Mouse (Mus musculus) stomach, postnatal 0 days (tissue): ENCODE results near the gene Cpne4. TPM values are rescaled to one million over a fixed set of nuclear protein-coding genes. Genes with fewer than 3 reads are reported as not detected.

Experiments used
- ATAC-seq: fragments of 200-750 bp; cut with Nextera tagmentation; 2 replicates; pipeline ENCODE4 v1.8.0; 2017; ENCODE audit not compliant: low FRiP score, low TSS enrichment
- DNase-seq: peaks from one replicate; pipeline ENCODE4 v3.0.0-alpha.2; 2016; ENCODE audit warnings: low spot score
- H3K27ac ChIP-seq: fragments of 300-500 bp; sonication (generic); replicated peaks from 2 replicates; pipeline ENCODE4 v1.5.1; 2014; ENCODE audit warnings: mild to moderate bottlenecking, control low read depth
- H3K27me3 ChIP-seq: fragments of 300-500 bp; sonication (generic); 2 replicates; pipeline ENCODE4 v1.6.1; 2014; ENCODE audit warnings: low read length; ENCODE audit not compliant: control insufficient read depth, insufficient read depth
- H3K36me3 ChIP-seq: fragments of 300-500 bp; sonication (generic); 2 replicates; pipeline ENCODE4 v1.6.1; 2014; ENCODE audit warnings: low read length, mixed read lengths; ENCODE audit not compliant: control insufficient read depth, insufficient read depth
- H3K4me1 ChIP-seq: fragments of 300-500 bp; sonication (generic); replicated peaks from 2 replicates; pipeline ENCODE4 v1.6.1; 2014; ENCODE audit warnings: antibody characterized with exemption; ENCODE audit not compliant: control insufficient read depth, insufficient read depth
- H3K4me2 ChIP-seq: fragments of 300-500 bp; sonication (generic); replicated peaks from 2 replicates; pipeline ENCODE4 v1.6.1; 2014; ENCODE audit warnings: low read depth, mild to moderate bottlenecking, control low read depth, moderate library complexity
- H3K4me3 ChIP-seq: fragments of 300-500 bp; sonication (generic); 2 replicates; pipeline ENCODE4 v1.5.1; 2014; ENCODE audit warnings: low read depth, low read length, control low read depth
- H3K9ac ChIP-seq: fragments of 300-500 bp; sonication (generic); 2 replicates; pipeline ENCODE4 v1.6.1; 2014; ENCODE audit warnings: mild to moderate bottlenecking, low read length, control low read depth, mixed read lengths
- H3K9me3 ChIP-seq: fragments of 300-500 bp; sonication (generic); 2 replicates; pipeline ENCODE4 v1.6.1; 2016; ENCODE audit warnings: low read length; ENCODE audit not compliant: control insufficient read depth
- CTCF ChIP-seq: IDR thresholded peaks from 2 replicates; pipeline ENCODE4 v1.5.1; 2016; ENCODE audit warnings: antibody characterized with exemption, low read depth, mild to moderate bottlenecking, moderate library complexity
- EP300 ChIP-seq: optimal IDR thresholded peaks from 2 replicates; pipeline ENCODE3; 2016; ENCODE audit warnings: antibody characterized with exemption
- WGBS: fragments of 180-500 bp; shearing (Covaris S2); extraction: QIAGEN DNeasy Blood & Tissue Kit; methylation state at CpG from one replicate; pipeline ENCODE4 v1.1.7; 2014; 5-methylcytosine and 5-hydroxymethylcytosine counted together
- polyA plus RNA-seq: library from polyadenylated mRNA; unstranded; fragments of >200 nt; fragmentation: Nextera tagmentation; extraction: Ambion mirVana; gene quantifications from 2 replicates; pipeline ENCODE4 v1.2.1, GENCODE M21; 2015

Cpne4 gene
- polyA plus RNA-seq, 1 experiment from 2014 or later, result 0.28 TPM

- TF ChIP-seq CTCF, result no peak
- no peak for TF ChIP-seq EP300
- no peak overlapping the region for H3K9ac ChIP-seq
- 40% methylated on average over 5 of the region's 5 CpGs for WGBS
- no peaks in the 10 kb centered on the region for H3K9me3 ChIP-seq
- H3K4me1 ChIP-seq, result no peaks in the 10 kb centered on the region
- H3K4me3 ChIP-seq, result no peak overlapping the region
- DNase-seq (no peak), ATAC-seq (no peak)
- no peaks in the 10 kb centered on the region for H3K36me3 ChIP-seq
- H3K27me3 ChIP-seq, result no peaks in the 10 kb centered on the region
- no peak overlapping the region for H3K27ac ChIP-seq
- no peak overlapping the region for H3K4me2 ChIP-seq
Measured at GRCm38 (mm10) chr9:104646348-104646994, 99.4 kb downstream of the Cpne4 start.

GRCm38 (mm10) chr9:104652691-104653261 lies 105.7 kb downstream of the Cpne4 start:
- Histone ChIP-seq H3K4me1 (no peaks in the 10 kb centered on the region), H3K4me3 (no peak overlapping the region), H3K9me3 (no peaks in the 10 kb centered on the region), H3K9ac (no peak overlapping the region), H3K36me3 (no peaks in the 10 kb centered on the region), H3K27ac (no peak overlapping the region), H3K27me3 (no peaks in the 10 kb centered on the region), H3K4me2 (no peak overlapping the region)
- DNase-seq (no peak), ATAC-seq (no peak)
- TF ChIP-seq CTCF (no peak), EP300 (no peak)
- 72% methylated on average over 9 of the region's 9 CpGs for WGBS

GRCm38 (mm10) chr9:104659758-104660157 lies 112.7 kb downstream of the Cpne4 start:
- H3K9ac ChIP-seq, result no peak overlapping the region
- no peak for TF ChIP-seq EP300
- no peak for TF ChIP-seq CTCF
- no peak for ATAC-seq
- 55% methylated on average over 4 of the region's 4 CpGs for WGBS
- H3K4me1 ChIP-seq, result no peaks in the 10 kb centered on the region
- no peak for DNase-seq
- no peak overlapping the region for H3K4me2 ChIP-seq
- H3K4me3 ChIP-seq, result no peak overlapping the region
- no peaks in the 10 kb centered on the region for H3K9me3 ChIP-seq
- no peaks in the 10 kb centered on the region for H3K36me3 ChIP-seq
- H3K27me3 ChIP-seq, result no peaks in the 10 kb centered on the region
- no peak overlapping the region for H3K27ac ChIP-seq

GRCm38 (mm10) chr9:104676665-104677064 lies 129.6 kb downstream of the Cpne4 start:
- H3K4me1 ChIP-seq, result no peaks in the 10 kb centered on the region
- no peaks in the 10 kb centered on the region for H3K27me3 ChIP-seq
- H3K9me3 ChIP-seq, result no peaks in the 10 kb centered on the region
- H3K9ac ChIP-seq, result no peak overlapping the region
- no peak overlapping the region for H3K27ac ChIP-seq
- H3K4me2 ChIP-seq, result no peak overlapping the region
- no peak for TF ChIP-seq EP300
- TF ChIP-seq CTCF, result peak; percentile 77
- H3K4me3 ChIP-seq, result no peak overlapping the region
- ATAC-seq, result no peak
- no peaks in the 10 kb centered on the region for H3K36me3 ChIP-seq
- no peak for DNase-seq
- 50% methylated on average over 1 of the region's 1 CpGs for WGBS

GRCm38 (mm10) chr9:104678571-104678970 lies 131.5 kb downstream of the Cpne4 start:
- Histone ChIP-seq H3K27me3 (no peaks in the 10 kb centered on the region), H3K36me3 (no peaks in the 10 kb centered on the region), H3K9me3 (no peaks in the 10 kb centered on the region), H3K4me2 (no peak overlapping the region), H3K4me1 (no peaks in the 10 kb centered on the region), H3K4me3 (no peak overlapping the region), H3K9ac (no peak overlapping the region), H3K27ac (no peak overlapping the region)
- ATAC-seq (no peak), DNase-seq (no peak)
- 89% methylated on average over 3 of the region's 3 CpGs for WGBS
- no peak for TF ChIP-seq EP300
- no peak for TF ChIP-seq CTCF

GRCm38 (mm10) chr9:104687051-104687450 lies 140.0 kb downstream of the Cpne4 start:
- DNase-seq (no peak), ATAC-seq (no peak)
- Histone ChIP-seq H3K27ac (no peak overlapping the region), H3K4me3 (no peak overlapping the region), H3K4me1 (no peaks in the 10 kb centered on the region), H3K27me3 (no peaks in the 10 kb centered on the region), H3K36me3 (no peaks in the 10 kb centered on the region), H3K9ac (no peak overlapping the region), H3K9me3 (no peaks in the 10 kb centered on the region), H3K4me2 (no peak overlapping the region)
- WGBS, result 67% methylated on average over 3 of the region's 3 CpGs
- TF ChIP-seq CTCF (no peak), EP300 (no peak)
